Mouse (Mus musculus): ENCODE data around the gene Spsb2. TPM values are rescaled to one million over a fixed set of nuclear protein-coding genes. Genes with fewer than 3 reads are reported as not detected.
A peak's percentile ranks its signal among the peaks of the same experiment; 100 is the strongest.

Gene Spsb2
- polyA plus RNA-seq, 1 experiment from 2014 or later, result 5.5 TPM

GRCm38 (mm10) chr6:124850535-124850934, 42.1 kb downstream of the Spsb2 start:
- Histone ChIP-seq H3K9me3 (ENCODE audit: control insufficient read depth, low read length) (no peaks in the 10 kb centered on the region), H3K36me3 (ENCODE audit: control insufficient read depth, insufficient read depth, low read length) (peaks cover 2% of the 10 kb centered on the region; the same call in 1 of the 2 replicates), H3K4me2 (ENCODE audit: low read depth, severe bottlenecking) (no peak overlapping the region), H3K4me1 (ENCODE audit: control insufficient read depth, insufficient read depth, low read length) (no peaks in the 10 kb centered on the region), H3K27me3 (ENCODE audit: control insufficient read depth, insufficient read depth, low read length) (no peaks in the 10 kb centered on the region), H3K27ac (replicated peaks; ENCODE audit: low read depth, low read length) (no peak overlapping the region), H3K9ac (ENCODE audit: low read length) (no peak overlapping the region), H3K4me3 (ENCODE audit: low read depth, low read length) (no peak overlapping the region)
- WGBS, result 42% methylated on average over 8 of the region's 8 CpGs
- DNase-seq (ENCODE audit: low spot score) (no peak), ATAC-seq (ENCODE audit: insufficient number of reproducible peaks, low FRiP score, low TSS enrichment, low read depth) (no peak)

DNA sequence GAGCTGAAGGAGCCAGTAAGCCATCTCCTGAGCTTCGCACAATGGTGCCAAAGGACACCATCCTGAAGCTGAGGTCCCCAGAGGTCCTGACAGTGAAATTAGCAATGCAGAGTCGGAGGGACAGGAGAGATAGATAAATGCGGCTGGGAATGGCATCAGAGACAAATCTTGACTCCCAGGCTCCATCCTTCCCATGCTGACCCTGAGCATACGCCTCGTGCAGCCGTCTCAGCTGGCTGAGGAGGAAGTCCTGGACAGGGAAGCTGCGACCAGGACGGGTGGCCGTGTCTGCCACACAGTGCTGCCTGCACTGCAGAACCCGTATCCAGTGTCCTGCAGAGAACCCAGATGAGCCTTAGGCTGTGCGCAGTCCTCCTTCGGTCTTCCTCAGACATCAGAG, 46.2 kb downstream of the Spsb2 start:
- Histone ChIP-seq H3K4me1 (ENCODE audit: control insufficient read depth, insufficient read depth, low read length) (peaks cover 16% of the 10 kb centered on the region), H3K27ac (replicated peaks; ENCODE audit: low read depth, low read length) (no peak overlapping the region), H3K36me3 (ENCODE audit: control insufficient read depth, insufficient read depth, low read length) (no peaks in the 10 kb centered on the region), H3K27me3 (ENCODE audit: control insufficient read depth, insufficient read depth, low read length) (no peaks in the 10 kb centered on the region), H3K9me3 (ENCODE audit: control insufficient read depth, low read length) (no peaks in the 10 kb centered on the region), H3K9ac (ENCODE audit: low read length) (no peak overlapping the region; the same call in 1 of the 2 replicates), H3K4me3 (ENCODE audit: low read depth, low read length) (0 out of 2 replicates have a peak overlapping the region, but pooled peaks have one; percentile 1), H3K4me2 (ENCODE audit: low read depth, severe bottlenecking) (no peak overlapping the region)
- DNase-seq (ENCODE audit: low spot score) (no peak), ATAC-seq (ENCODE audit: insufficient number of reproducible peaks, low FRiP score, low TSS enrichment, low read depth) (no peak)
- WGBS, result 74% methylated on average over 12 of the region's 12 CpGs

- no peaks in the 10 kb centered on the region for H3K27me3 ChIP-seq (ENCODE audit: control insufficient read depth, insufficient read depth, low read length)
- peak overlapping the region; percentile 89 for H3K27ac ChIP-seq (replicated peaks; ENCODE audit: low read depth, low read length)
- peak overlapping the region; percentile 79 for H3K4me2 ChIP-seq (ENCODE audit: low read depth, severe bottlenecking)
- no peaks in the 10 kb centered on the region for H3K36me3 ChIP-seq (ENCODE audit: control insufficient read depth, insufficient read depth, low read length)
- H3K4me3 ChIP-seq (ENCODE audit: low read depth, low read length), result peak overlapping the region; percentile 80
- ATAC-seq (ENCODE audit: insufficient number of reproducible peaks, low FRiP score, low TSS enrichment, low read depth), result peak; percentile 55
- DNase-seq (ENCODE audit: low spot score), result peak; percentile 83
- no peaks in the 10 kb centered on the region for H3K9me3 ChIP-seq (ENCODE audit: control insufficient read depth, low read length)
- H3K9ac ChIP-seq (ENCODE audit: low read length), result peak overlapping the region; percentile 98
- peaks cover 22% of the 10 kb centered on the region for H3K4me1 ChIP-seq (ENCODE audit: control insufficient read depth, insufficient read depth, low read length)
- WGBS, result 3% methylated on average over 14 of the region's 14 CpGs
Measured at GRCm38 (mm10) chr6:124856321-124856720, 47.9 kb downstream of the Spsb2 start.

DNA sequence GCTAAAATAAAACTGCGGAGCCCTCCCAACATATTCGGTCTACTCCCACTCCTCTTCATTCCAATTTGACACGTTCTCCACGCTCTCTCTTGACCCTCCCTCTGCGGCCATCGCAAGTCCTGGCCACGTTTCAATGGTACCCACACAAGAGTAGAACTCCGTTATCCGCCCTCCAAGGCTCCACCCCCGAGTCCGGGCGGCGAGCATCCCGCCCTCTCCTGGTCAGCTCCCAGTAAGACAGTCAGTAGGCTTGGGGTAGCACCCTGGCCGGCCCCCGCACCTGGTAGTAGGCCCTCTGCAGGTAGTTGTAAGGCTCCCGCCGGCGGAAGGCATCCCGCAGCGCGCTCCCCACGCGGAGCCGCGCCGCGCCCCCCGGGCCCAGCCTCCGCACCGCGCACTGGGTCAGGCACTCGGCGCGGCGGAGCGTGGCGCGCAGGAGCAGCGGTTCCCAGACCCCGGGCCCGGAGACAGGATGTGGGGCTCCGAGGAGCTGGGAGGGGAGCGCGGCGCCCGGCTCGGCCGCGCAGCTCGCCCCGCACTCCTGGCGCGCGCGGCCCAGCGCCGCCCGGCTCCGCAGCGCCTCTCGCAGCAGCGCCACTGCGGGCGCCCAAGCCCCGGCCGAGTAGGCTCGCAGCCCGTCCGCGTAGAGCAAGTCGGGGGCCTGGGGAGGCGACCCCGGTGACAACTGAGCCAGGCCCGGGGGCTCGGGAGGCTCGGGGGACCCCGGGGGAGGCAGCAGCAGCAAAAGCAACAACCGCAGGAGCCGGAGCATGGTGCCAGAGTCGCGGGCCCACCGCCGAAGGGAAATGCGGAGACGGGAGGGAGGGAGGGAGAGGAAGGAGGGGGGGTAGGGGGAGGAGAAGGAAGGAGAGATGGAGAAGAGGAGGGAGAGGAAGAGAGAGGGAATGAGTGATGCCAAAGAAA, 48.7 kb downstream of the Spsb2 start, which contains the start of gene P3h3:
Gene P3h3 (minus strand): TSS at position 837 of the 924 bp plus-strand sequence.
- peak; percentile 83 for ATAC-seq (ENCODE audit: insufficient number of reproducible peaks, low FRiP score, low TSS enrichment, low read depth)
- H3K4me1 ChIP-seq (ENCODE audit: control insufficient read depth, insufficient read depth, low read length), result peaks cover 28% of the 10 kb centered on the region
- 1% methylated on average over 86 of the region's 86 CpGs for WGBS

GRCm38 (mm10) chr6:124857840-124858530, 49.5 kb downstream of the Spsb2 start:
- Histone ChIP-seq H3K4me1 (ENCODE audit: control insufficient read depth, insufficient read depth, low read length) (peaks cover 32% of the 10 kb centered on the region), H3K36me3 (ENCODE audit: control insufficient read depth, insufficient read depth, low read length) (no peaks in the 10 kb centered on the region), H3K4me3 (ENCODE audit: low read depth, low read length) (peak overlapping the region; percentile 80), H3K27ac (replicated peaks; ENCODE audit: low read depth, low read length) (peak overlapping the region; percentile 98; the same call in 1 of the 2 replicates), H3K27me3 (ENCODE audit: control insufficient read depth, insufficient read depth, low read length) (no peaks in the 10 kb centered on the region), H3K9me3 (ENCODE audit: control insufficient read depth, low read length) (no peaks in the 10 kb centered on the region), H3K4me2 (ENCODE audit: low read depth, severe bottlenecking) (peak overlapping the region; percentile 79), H3K9ac (ENCODE audit: low read length) (peak overlapping the region; percentile 98)
- 23% methylated on average over 26 of the region's 26 CpGs for WGBS
- DNase-seq (ENCODE audit: low spot score) (no peak), ATAC-seq (ENCODE audit: insufficient number of reproducible peaks, low FRiP score, low TSS enrichment, low read depth) (no peak)

More for the DNA sequence above, 48.7 kb downstream of the Spsb2 start, which contains the start of gene P3h3:
- no peaks in the 10 kb centered on the region for H3K36me3 ChIP-seq (ENCODE audit: control insufficient read depth, insufficient read depth, low read length)
- peak within 1 kb of the TSS; percentile 98 for H3K9ac ChIP-seq (ENCODE audit: low read length)
- no peaks in the 10 kb centered on the region for H3K9me3 ChIP-seq (ENCODE audit: control insufficient read depth, low read length)
- peak within 1 kb of the TSS; percentile 98 for H3K27ac ChIP-seq (replicated peaks; ENCODE audit: low read depth, low read length)
- DNase-seq (ENCODE audit: low spot score), result peak; percentile 95
- peak within 1 kb of the TSS; percentile 80 for H3K4me3 ChIP-seq (ENCODE audit: low read depth, low read length)
- H3K4me2 ChIP-seq (ENCODE audit: low read depth, severe bottlenecking), result peak within 1 kb of the TSS; percentile 79
- no peaks in the 10 kb centered on the region for H3K27me3 ChIP-seq (ENCODE audit: control insufficient read depth, insufficient read depth, low read length)

DNA sequence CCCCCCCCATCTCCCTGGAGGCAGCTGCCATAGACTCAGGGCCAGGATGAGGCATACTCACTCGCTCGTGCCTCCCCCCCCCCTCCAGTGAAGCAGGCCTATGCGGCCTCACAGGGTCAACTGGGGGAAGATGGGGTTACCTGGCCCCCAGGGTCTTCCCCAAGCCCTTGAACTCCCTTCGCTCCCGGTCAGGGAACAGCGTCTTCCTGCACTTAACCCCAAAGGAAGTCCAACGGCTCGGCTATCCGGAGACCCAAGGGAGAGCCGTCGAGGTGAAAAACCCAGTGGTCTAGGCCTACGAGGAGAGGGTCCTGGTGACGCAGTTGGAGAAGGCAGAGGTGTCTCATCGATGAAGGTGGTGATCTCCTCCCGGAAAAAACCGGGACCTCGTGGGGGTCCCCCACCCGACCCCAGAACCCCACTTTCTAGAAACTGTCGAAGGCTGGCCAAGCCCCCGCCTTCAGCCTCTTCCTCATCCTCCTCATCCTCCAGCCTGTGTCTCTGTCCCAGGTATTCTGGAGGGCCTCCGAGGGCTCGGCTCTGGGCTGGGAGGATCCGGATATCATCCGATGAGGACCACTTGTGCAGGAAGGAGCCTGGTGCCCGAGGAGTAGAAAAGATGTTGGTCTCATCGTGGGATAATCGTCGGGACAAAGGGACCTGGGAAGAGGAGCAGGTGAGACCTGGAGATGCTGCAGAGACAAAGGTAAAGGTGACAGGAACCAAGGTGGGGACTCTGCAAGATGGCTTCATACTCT, 50.3 kb downstream of the Spsb2 start:
- ATAC-seq (ENCODE audit: insufficient number of reproducible peaks, low FRiP score, low TSS enrichment, low read depth), result no peak
- Histone ChIP-seq H3K36me3 (ENCODE audit: control insufficient read depth, insufficient read depth, low read length) (no peaks in the 10 kb centered on the region), H3K9ac (ENCODE audit: low read length) (peak overlapping the region; percentile 9), H3K4me3 (ENCODE audit: low read depth, low read length) (peak overlapping the region; percentile 80; the same call in 1 of the 2 replicates), H3K27ac (replicated peaks; ENCODE audit: low read depth, low read length) (no peak overlapping the region), H3K27me3 (ENCODE audit: control insufficient read depth, insufficient read depth, low read length) (no peaks in the 10 kb centered on the region), H3K4me1 (ENCODE audit: control insufficient read depth, insufficient read depth, low read length) (peaks cover 36% of the 10 kb centered on the region), H3K9me3 (ENCODE audit: control insufficient read depth, low read length) (no peaks in the 10 kb centered on the region), H3K4me2 (ENCODE audit: low read depth, severe bottlenecking) (peak overlapping the region; percentile 79; the same call in 1 of the 2 replicates)
- 70% methylated on average over 28 of the region's 28 CpGs for WGBS
- no peak for DNase-seq (ENCODE audit: low spot score)

GRCm38 (mm10) chr6:124859725-124860124, 51.3 kb downstream of the Spsb2 start:
- H3K9me3 ChIP-seq (ENCODE audit: control insufficient read depth, low read length), result no peaks in the 10 kb centered on the region
- no peak overlapping the region for H3K4me3 ChIP-seq (ENCODE audit: low read depth, low read length)
- no peak overlapping the region for H3K27ac ChIP-seq (replicated peaks; ENCODE audit: low read depth, low read length)
- H3K27me3 ChIP-seq (ENCODE audit: control insufficient read depth, insufficient read depth, low read length), result peaks cover 4% of the 10 kb centered on the region; the same call in 1 of the 2 replicates
- peak; percentile 93 for DNase-seq (ENCODE audit: low spot score)
- no peak for ATAC-seq (ENCODE audit: insufficient number of reproducible peaks, low FRiP score, low TSS enrichment, low read depth)
- H3K4me2 ChIP-seq (ENCODE audit: low read depth, severe bottlenecking), result peak overlapping the region; percentile 12; the same call in 1 of the 2 replicates
- H3K36me3 ChIP-seq (ENCODE audit: control insufficient read depth, insufficient read depth, low read length), result no peaks in the 10 kb centered on the region
- H3K9ac ChIP-seq (ENCODE audit: low read length), result peak overlapping the region; percentile 17; the same call in 1 of the 2 replicates
- WGBS, result 10% methylated on average over 12 of the region's 12 CpGs
- peaks cover 41% of the 10 kb centered on the region for H3K4me1 ChIP-seq (ENCODE audit: control insufficient read depth, insufficient read depth, low read length)

All from limb, embryonic 11.5 days (tissue).